Mouse (Mus musculus) neutrophil, adult 5-6 weeks (primary cell): ENCODE data around the gene Vamp5. TPM values are rescaled to one million over a fixed set of nuclear protein-coding genes. Genes with fewer than 3 reads are reported as not detected.
A peak's percentile ranks its signal among the peaks of the same experiment; 100 is the strongest.

Experiments used
- ATAC-seq: fragments of 151-379, 151-347 bp; 2 replicates; pipeline ENCODE4 v1.8.0; 2017; ENCODE audit warnings: mild to moderate bottlenecking, moderate TSS enrichment; ENCODE audit not compliant: insufficient number of reproducible peaks, poor library complexity, low FRiP score, severe bottlenecking; ENCODE audit errors: extremely low read depth
- total RNA-seq: library from RNA; stranded (forward); fragments of 200-1000 nt; gene quantifications from 2 replicates; pipeline ENCODE4 v1.2.3, GENCODE M21; 2017

Gene Vamp5
- total RNA-seq, 1 experiment from 2014 or later = 15.8 TPM

DNA sequence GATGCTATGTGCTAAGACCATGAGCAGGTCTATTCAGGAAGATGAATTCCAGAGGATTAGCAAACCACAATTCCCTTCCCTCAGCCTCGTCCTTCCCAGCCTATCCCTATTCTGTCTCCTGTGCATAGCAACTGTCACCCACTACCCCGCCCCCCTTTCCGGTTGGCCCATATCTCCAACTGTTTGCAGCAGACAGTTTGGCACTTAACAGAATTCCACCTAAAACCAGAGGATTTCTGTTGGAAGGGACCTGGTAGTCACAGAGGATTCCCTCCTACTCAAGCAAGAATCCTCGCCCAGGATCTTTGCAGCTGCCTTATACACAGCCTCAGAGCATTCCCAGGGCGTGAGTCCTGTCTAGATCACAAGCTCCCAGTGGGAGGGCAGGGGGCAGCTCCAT is 9.1 kb downstream of the Vamp5 start:
- no peak for ATAC-seq

DNA sequence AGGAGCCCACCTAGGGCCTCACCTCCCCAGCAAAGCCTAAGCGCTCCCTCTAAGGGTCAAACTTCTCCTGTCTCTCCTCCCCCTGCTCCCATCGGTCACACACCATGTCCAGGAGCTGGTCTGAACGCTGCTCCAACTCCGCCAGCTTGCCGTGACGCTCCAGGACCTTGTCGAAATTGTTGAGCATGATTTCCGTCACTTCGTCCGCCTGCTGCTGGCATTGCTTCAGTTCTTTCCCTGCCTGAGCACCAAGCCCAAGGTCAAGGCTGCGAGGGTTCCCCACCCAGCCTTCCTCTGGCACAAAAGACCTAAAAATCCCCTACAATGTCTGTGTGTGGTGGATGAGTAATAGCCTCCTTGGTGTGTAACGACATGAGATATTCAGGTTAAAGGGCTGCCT is 10.2 kb downstream of the Vamp5 start:
- no peak for ATAC-seq

DNA sequence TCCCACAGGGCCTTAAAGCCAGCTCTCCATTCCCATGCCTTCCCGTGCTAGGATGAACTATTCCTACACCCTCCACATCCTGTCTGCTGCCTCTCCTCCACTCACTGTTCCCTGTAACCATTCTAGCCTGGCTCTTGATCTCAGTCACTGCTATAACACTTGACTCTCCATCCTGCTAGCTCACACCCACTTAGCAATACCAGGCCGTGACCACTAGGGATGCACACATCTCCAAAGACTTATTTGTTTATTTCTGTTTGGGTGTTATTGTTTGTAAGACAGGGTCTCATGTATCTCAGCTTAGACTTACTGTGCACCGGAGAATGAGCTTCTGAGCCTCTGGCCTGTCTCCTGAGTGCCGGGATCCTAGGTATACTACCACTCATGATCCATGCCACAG is 10.7 kb downstream of the Vamp5 start:
- ATAC-seq = no peak

DNA sequence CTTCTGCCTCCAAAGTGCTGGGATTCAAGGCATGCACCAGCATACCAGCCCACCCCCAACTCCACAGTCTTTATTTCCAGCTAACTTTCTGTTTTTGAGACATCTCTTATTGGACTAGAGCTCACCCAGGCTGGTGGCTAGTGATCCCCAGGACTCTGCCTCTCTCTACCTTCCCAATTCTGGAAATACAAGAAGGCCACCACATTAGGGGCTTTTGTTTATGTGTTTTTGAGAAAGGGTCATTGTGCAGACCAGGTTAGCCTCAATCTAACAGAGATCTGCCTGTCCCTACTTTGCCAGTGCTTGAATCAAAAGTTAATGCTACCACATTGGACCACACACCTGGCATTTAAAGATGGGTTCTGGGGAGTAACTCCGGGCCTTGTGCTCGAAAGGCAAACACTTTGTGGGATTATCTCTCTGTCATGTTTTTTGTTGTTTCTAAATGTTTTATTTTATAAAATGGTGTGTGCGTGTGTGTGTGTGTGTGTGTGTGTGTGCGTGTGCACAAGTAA is 12.8 kb downstream of the Vamp5 start:
- no peak for ATAC-seq

DNA sequence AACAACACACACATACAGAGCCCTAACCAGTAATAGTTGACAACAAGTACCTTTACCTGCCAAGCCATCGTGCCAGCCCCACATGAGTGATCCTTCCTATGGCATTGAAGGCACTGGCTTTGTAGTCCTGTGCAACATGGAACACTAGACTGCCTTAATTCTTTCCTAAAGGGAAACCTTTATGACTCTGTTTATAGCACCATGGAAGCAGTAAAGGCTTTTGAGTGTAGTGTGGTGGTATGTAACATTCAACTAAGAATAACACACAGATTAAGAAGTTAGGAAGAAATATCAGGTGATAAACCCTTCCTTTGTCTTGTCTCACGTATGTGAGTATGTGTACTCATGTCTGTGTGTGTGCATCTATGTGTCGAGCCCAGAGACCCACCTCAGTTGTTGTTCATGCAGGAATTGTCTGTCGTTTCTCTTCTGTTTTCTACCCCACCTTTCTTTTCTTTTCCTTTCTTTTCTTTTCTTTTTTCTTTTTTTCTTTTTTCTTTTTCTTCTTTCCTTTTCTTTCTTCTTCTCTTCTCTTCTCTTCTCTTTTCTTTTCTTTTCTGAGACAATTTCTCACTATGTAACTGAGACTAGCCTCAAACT is 13.3 kb downstream of the Vamp5 start, which contains the start of gene Rnf181:
Gene Rnf181 (minus strand): TSS at position 113 of the 600 bp plus-strand sequence.
- no peak for ATAC-seq

DNA sequence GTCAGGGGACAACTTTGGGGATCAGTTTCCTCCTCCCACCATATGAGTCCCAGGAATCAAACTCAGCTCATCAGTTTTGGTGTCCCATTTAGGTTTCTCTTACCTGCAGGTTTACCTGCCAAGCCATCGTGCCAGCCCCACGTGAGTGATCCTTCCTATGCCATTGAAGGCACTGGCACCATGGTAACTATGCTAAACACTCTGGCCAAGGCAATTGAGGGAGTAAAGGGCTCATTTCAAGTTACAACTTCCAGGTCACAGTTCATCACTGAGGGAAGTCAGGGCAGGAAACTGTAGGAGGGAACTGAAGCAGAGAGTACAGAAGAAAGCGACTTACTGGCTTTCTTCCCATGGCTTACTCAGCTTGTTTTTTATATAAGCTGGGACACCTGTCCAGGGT is 14.0 kb downstream of the Vamp5 start:
- ATAC-seq = no peak

DNA sequence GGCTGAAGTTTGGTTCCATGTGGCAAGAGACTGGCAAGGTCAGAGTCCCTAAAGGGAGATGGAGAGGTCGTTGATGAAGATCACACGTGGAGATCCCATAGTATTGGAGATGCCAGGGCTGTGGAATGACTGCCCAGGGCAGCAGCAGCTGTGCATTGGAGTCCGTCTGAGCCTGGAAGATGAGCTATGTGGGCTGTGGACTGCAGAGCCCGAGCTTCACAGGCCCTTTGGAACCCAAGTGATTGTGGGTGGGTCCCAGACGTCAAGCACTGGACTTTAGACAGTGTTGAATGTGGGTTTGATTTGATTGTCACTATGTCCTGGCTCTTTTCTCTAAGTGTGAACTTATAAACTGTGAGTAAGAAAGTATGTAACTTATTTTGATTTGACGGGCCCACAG is 15.3 kb downstream of the Vamp5 start:
- ATAC-seq = no peak

DNA sequence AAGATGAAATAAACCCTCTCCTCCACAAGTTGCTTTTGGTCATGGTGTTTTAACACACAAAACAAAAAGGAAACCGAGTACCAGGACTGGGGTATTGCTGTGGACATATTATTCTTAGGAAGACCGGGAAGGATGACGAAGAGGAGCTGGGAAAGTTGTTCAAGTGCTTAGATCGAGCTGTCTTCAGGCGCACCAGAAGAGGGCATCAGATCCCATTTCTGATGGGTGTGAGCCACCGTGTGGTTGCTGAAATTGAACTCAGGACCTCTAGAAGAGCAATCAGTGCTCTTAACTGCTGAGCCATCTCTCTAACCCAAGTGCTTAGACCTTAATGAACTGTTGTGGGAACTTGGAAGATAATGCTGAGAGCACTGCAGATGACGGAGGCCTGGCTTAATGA is 16.3 kb downstream of the Vamp5 start:
- no peak for ATAC-seq

DNA sequence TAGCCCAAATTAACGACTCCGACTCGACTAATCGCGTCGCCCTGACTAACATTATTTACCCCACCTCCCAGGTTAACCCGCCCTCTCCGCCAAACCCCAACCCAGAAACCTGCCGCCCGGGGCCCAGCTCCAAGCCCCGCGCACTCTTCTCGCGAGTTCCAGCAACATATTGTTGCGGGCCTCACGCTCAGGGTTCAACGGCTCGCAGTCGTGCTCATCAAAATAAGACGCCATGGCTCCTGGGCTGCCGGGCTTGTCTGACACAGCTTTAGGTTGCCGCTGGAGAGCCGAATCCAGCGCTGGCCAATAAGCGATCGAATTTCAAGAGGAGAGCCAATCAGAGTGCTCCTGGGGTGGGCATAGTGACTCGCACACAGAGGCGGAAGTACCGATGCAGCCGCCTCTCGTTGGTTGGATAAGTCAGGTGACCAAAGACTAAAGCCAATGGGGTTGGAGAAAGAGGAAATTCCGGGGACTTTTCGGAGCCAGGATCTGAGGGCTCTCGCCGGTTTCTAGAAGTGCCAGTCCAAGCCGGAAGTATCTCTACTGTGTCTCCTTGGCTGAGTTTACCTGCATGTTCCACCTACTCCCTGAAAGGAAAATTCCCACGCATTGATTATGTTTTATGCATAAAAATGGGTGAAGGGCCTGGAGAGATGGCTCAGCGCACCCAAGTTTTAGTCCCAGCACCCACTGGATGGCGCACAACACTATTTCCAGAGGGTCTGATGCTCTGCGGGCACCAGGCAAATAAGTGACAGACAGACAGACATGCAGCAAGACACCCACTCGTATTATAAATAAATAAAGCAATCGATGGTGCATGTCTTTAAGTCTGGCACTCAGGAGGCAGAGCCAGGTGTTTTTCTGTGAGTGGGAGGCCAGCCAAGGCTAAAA is 17.9 kb downstream of the Vamp5 start:
- ATAC-seq = peak; percentile 99

DNA sequence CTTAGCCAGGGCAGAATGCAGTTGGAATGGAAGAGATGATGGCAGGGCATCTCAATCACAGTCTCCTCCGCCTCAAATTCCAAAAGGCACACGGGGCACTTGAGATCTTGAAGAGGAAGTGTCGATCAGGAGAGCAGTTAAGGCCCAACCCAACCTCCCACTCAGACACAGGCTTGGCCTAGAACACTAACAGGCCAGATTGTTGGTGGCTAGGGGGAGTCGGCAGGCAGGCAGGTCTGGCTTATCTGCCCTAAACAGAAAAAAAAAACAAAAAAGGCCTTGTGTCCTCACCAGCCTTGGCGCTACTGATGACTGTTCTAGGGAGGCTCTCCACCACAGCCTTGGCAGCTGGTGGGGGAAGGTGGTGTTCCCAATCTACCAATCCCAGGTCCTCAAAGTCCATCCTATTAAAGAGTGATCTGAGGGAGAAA is 19.1 kb downstream of the Vamp5 start:
- ATAC-seq = no peak

DNA sequence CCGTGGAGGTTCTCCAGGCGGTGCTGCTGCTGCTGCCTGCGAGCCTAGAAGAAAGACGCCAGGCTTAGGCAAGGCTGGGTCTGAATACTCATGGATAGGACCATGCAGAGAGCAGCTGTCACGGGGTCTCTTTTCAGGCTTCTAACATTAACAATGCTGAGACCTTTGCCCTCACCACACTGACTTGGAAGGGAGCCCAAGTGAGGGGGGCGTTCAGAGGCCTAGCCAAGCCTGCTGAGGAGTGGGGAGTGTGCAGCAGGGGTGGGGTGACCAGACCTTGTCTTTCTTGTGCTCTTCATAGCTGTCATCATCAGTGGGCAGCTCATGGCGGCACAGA is 19.7 kb downstream of the Vamp5 start:
- ATAC-seq = no peak

DNA sequence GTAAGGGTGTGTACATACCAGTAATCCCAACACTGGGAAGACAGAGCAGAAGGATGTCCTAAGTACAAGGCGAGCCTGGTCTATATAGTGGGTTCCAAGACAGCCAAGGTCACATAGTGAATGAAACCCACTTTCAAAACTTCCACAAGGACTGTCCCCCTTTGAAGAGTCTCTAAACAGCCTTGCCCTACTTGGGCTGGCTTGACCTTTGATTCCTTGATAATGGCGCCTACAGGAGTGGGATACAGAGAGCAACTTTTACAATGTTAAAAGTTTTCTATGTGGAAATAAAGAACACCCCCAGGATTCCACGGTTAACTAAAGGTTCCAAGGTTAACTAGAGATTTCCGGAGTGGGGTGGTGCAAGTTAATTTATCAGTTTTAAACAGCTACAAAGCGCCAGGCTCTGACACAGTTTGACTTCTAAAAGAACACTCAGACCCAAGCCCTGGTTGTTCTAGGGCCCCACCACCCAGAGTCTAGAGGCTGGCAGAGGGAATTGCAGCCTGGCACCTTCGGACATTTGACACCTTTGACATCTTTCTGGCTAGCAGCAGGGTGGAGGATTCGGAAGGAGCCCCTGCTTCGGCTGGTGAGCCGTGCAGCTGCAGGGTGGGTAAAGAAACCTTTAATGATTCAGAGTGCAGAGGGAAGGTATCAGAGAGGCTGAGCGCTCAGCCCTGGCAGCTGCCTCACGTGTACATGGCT is 20.2 kb downstream of the Vamp5 start:
- ATAC-seq = no peak

DNA sequence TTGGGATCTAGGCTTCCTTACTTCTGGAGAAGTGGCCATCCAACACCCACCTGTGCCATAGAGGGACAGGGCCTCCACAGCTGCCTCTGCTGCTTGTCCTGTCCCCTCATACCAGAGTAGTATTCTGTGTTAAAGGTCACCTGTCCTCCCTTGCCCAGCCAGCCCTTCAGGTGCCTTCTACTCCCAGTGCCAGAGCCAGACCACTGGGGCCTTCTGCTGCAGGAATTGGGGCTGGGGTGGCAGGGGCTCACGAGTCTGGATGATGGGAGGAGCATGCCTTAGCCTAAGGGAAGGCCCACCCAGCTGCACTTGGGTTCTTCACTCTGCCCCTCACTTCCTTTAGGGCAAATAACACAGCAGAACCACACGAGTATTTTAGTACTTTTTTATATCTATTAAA is 20.9 kb downstream of the Vamp5 start:
- ATAC-seq = no peak

DNA sequence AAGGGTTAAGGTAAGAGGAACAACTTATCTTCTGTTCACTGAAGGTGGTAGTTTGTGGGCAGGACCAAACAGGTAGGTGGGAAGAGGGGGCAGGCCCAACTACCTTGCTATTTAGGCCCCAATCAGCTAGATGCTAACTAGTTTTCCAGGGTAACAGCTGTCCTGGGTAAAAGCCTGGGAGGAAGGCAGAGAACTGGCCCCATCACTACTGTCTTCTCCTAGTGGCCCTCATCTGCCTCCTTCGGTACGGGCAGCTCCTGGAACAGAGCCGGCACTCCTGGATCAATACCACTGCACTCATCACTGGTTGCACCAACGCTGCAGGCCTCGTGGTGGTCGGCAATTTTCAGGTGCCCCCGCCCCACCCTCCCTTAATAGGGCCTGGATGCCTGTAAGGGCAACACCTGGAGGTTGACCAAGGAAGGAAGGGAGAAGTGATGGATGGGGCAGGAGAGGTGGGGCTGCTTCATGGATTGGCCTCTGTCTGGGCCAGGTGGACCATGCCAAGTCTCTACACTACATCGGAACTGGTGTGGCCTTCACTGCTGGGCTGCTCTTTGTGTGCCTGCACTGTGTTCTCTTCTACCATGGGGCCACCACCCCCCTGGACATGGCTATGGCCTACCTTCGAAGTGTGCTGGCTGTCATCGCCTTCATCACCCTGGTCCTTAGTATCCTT is 22.0 kb downstream of the Vamp5 start:
- ATAC-seq = no peak

DNA sequence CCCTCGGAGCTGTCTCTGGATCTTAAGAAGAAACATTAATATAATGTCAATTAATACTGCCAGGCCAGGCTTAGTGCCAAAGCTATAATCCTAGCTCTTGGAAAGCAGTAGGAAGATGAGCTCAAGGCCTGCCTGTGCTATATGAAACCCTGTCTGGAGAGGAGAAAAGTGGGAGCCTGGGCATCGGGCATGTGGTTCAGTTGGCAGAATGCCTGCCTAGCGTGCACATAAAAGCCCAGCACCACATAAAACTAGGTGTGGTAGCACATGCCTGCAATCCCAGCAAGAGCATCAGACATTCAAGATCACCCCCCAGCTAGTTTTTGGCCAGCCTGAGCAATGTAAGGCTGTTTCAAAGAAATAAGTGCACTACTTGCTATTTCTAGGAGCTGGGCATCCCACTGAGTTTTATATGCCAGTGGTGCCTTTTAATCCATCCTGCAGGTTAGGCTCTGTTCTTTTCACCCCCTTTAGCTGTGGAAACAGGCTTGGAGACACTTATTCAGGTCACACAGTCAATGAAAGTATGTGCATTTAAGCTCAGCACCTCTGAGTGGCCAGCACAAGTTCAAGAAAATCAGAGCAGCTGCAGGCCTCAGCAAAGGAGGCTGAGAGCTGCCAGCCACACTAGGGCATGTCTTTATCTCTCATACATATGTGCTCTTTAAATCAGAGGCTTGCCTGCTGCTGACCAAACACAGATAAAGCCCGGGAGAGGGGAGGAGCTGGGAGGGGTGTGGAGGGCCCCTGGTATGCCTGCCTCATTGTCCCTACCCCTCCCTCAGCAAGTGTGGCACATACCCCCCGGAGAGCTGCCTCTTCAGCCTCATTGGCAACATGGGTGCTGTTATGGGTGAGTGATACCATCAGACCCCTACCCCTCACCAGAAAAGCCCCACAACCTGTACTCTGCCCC is 22.8 kb downstream of the Vamp5 start:
- ATAC-seq = no peak

DNA sequence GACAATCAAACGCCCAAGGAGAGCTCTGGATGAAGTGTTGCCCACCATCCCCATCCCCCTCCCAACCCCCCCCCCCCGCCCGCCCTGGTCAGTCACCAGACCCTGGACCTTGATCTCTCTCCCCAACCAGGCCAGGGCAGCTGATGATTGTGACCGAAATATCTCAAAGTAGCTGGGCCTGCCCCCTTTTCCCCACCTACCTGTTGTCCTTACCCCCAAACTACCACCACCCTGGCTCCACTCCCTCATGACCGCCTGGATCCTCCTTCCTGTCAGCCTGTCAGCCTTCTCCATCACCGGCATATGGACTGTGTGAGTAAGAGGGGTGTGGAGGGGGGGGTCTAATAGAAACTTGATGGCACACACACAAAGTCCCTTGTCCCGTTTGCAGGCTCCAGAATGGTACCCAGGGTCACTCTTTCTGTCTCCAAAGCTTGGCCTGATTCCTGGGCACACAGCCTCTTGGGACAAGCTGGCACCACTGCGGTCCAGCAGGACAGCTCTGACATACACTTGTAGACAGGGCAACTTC is 24.2 kb downstream of the Vamp5 start:
- no peak for ATAC-seq

DNA sequence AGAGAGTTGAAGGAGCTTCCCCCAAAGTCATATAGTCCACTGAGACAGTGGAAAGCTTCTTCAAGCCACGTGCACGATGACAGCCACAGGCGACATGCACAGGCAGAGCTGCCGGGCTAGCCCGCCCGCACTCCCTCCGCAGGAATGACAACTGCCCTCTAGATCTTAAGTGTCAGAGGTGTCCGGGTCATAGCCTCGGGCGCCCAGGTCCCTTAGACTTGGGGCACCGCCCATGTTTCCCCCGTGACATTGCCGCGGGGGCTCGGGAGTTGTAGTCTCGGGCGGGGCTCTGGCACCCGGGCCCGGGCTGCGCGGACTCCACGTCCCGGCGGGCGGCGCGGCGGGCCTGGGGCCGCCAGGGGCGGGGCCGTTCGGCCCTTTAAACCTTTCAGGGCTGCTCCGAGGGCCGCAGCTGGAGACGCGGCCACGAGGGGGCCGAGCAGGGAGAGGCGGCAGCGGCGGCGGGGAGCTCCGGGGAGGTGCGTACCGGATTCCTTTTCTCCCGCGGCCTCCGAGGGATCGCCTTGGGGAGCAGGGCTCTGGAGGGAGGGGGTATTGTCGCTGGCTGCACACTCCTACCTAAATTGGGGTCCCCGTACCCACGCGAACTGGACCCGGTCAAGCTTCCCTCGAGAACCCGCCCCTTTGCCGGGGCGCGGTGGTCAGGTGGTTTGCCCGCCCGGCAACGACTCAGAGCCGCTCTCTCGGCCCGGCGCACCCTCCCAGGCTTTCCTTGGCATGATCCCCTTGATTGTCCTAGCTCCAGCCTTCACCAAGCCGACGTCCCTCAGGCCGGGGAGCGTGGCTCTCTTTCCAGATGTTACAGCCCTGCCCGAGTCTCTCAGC is 25.0 kb downstream of the Vamp5 start, which contains the start of gene Tmem150a:
Gene Tmem150a (plus strand): TSS at position 382 of the 846 bp plus-strand sequence.
- ATAC-seq = peak; percentile 50
